Mouse (Mus musculus) heart, adult 2 months (tissue): ENCODE measurements around the gene Gabrb1.

Source experiments
- CTCF ChIP-seq: fragments of 200-600 bp; IDR thresholded peaks from 2 replicates; pipeline ENCODE4 v1.8.1; 2022; ENCODE audit warnings: antibody characterized with exemption, mild to moderate bottlenecking, moderate library complexity
- POLR2A ChIP-seq: fragments of 200-500 bp; IDR thresholded peaks from 2 replicates; pipeline ENCODE4 v1.6.1; 2011; ENCODE audit warnings: mild to moderate bottlenecking, low read depth, low read length, control low read depth; ENCODE audit not compliant: insufficient read depth

DNA sequence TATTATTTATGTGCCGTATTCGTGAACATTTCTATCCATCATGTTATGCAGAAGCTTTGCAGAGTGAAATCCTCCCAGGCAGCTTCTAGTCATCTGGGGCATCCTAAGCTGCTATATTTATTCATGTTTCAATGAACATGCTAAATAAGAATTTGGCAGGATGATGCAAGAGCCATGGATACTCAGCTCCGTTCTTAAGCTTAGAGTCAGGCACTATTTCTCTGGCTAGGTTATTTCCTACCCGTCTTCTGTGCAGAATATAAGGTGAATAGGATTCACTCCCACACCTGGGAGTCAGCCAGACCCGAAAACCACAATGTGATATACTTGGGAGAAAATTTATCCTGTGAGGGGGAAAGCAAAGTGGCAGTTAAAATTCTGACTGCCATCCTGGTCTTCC, 314.9 kb downstream of the Gabrb1 start:
- no peak for TF ChIP-seq POLR2A
- no peak for TF ChIP-seq CTCF
